ENCODE assay signal across 8 mouse cellular contexts in the genomic region with DNA sequence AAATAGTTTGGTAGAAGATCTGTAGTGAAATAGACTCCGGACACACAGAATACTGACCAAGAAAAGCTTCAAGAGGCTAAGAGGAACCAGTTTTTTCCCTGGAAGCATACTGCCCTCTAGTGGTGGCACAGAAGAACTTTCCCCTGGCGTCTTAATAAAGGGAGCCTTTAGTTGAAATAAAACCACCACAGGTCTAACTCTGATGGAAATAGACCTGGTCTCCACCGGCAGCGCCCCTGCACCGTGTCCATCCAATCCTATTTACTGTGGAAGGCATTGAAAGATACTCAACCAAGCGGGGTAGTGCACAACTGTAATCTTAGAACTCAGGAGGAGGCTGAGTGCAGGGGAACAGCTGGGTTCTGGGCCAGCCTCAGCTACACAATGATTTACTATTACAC. TPM values are rescaled to one million over a fixed set of nuclear protein-coding genes. Genes with fewer than 3 reads are reported as not detected.
A peak's percentile ranks its signal among the peaks of the same experiment; 100 is the strongest.
DNase-seq lines count a peak whose midpoint lies in the region; ATAC-seq and TF ChIP-seq lines count a peak whose summit lies in the region.

No protein-coding gene starts in this region.

- H3K9ac ChIP-seq in midbrain, embryonic 15.5 days, result no peak overlapping the region

- H3K9me3 ChIP-seq in heart, embryonic 10.5 days, result no peaks in the 10 kb centered on the region
- no peaks in the 10 kb centered on the region for H3K9me3 ChIP-seq in hindbrain, embryonic 10.5 days
- H3K9me3 ChIP-seq in midbrain, embryonic 15.5 days, result no peaks in the 10 kb centered on the region

- no peak overlapping the region for H3K27ac ChIP-seq in heart, embryonic 10.5 days
- no peak overlapping the region for H3K27ac ChIP-seq in cortical plate, adult 2 months (ENCODE audit: insufficient read depth, low read length)
- H3K27ac ChIP-seq in hindbrain, embryonic 10.5 days, result no peak overlapping the region
- H3K27ac ChIP-seq in midbrain, embryonic 15.5 days, result no peak overlapping the region

- TF ChIP-seq CTCF in cortical plate, adult 2 months (IDR thresholded peaks at IDR 0.05; ENCODE audit: extremely low read depth, insufficient read depth, low read length), result peak; percentile 70

- ATAC-seq in midbrain, embryonic 15.5 days (replicated peaks), result peak; percentile 83

- H3K36me3 ChIP-seq in heart, embryonic 10.5 days, result no peaks in the 10 kb centered on the region
- no peaks in the 10 kb centered on the region for H3K36me3 ChIP-seq in hindbrain, embryonic 10.5 days
- no peaks in the 10 kb centered on the region for H3K36me3 ChIP-seq in midbrain, embryonic 15.5 days (replicated peaks)
- H3K36me3 ChIP-seq in splenic B cell, adult 2 months (ENCODE audit: control insufficient read depth, insufficient read depth, low read length, poor library complexity, severe bottlenecking), result no peaks in the 10 kb centered on the region

- TF ChIP-seq POLR2A in cortical plate, adult 2 months (IDR thresholded peaks at IDR 0.05; ENCODE audit: extremely low read depth, insufficient read depth, low read length), result no peak

- WGBS in heart, embryonic 10.5 days, result 20% methylated on average over 6 of the region's 6 CpGs
- 23% methylated on average over 6 of the region's 6 CpGs for WGBS in hindbrain, embryonic 10.5 days
- WGBS in midbrain, embryonic 15.5 days, result 15% methylated on average over 6 of the region's 6 CpGs

- intact Hi-C loops in left cerebral cortex, postnatal 4 days (cut with DNase I), result loop anchor here (2.0 to 10.0 kb wide), 2 partner anchors 103 to 521 kb away; no protein-coding TSS in a partner anchor

- no peak overlapping the region for H3K4me3 ChIP-seq in heart, embryonic 10.5 days
- no peak overlapping the region for H3K4me3 ChIP-seq in cortical plate, adult 2 months (ENCODE audit: insufficient read depth, low read length)
- no peak overlapping the region for H3K4me3 ChIP-seq in hindbrain, embryonic 10.5 days
- H3K4me3 ChIP-seq in midbrain, embryonic 15.5 days, result no peak overlapping the region

- no peak overlapping the region for H3K4me2 ChIP-seq in midbrain, embryonic 15.5 days

- no peaks in the 10 kb centered on the region for H3K27me3 ChIP-seq in heart, embryonic 10.5 days (ENCODE audit: insufficient read depth, poor library complexity, severe bottlenecking)
- no peaks in the 10 kb centered on the region for H3K27me3 ChIP-seq in hindbrain, embryonic 10.5 days (ENCODE audit: insufficient read depth, poor library complexity, severe bottlenecking)
- H3K27me3 ChIP-seq in midbrain, embryonic 15.5 days (replicated peaks), result no peaks in the 10 kb centered on the region
- H3K27me3 ChIP-seq in splenic B cell, adult 2 months (ENCODE audit: control insufficient read depth, insufficient read depth, low read length, poor library complexity, severe bottlenecking), result no peaks in the 10 kb centered on the region; the same call in 1 of the 2 replicates

- H3K4me1 ChIP-seq in heart, embryonic 10.5 days, result no peaks in the 10 kb centered on the region
- no peaks in the 10 kb centered on the region for H3K4me1 ChIP-seq in cortical plate, adult 2 months (ENCODE audit: control insufficient read depth, insufficient read depth, low read length)
- no peaks in the 10 kb centered on the region for H3K4me1 ChIP-seq in hindbrain, embryonic 10.5 days (replicated peaks)
- H3K4me1 ChIP-seq in midbrain, embryonic 15.5 days, result no peaks in the 10 kb centered on the region

- DNase-seq in heart, adult 8-10 months (ENCODE audit: low spot score), result peak; percentile 58
- no peak for DNase-seq in heart, embryonic 10.5 days (ENCODE audit: low spot score)
- DNase-seq in R1 (ENCODE audit: low read depth, low spot score), result peak; percentile 67
- DNase-seq in hindbrain, embryonic 10.5 days (ENCODE audit: low spot score), result peak; percentile 15
- DNase-seq in left cerebral cortex, postnatal 4 days, result peak; percentile 15
- DNase-seq in splenic B cell, adult 2 months (ENCODE audit: low read depth, low spot score), result peak; percentile 84

RNA-seq across cellular contexts. Expression of gene Clec12b, which starts 19.7 kb away (rescaled TPM):
- under 1 TPM in 1 of 4 experiments, not detected in 3; 0.25 TPM for total RNA-seq in heart, adult 8-10 months (2022)
- 0.25 and 0.67 TPM in 2 replicates for polyA plus RNA-seq in heart, embryonic 10.5 days (2016; fragmentation: Nextera tagmentation; extraction: Ambion mirVana)
- polyA plus RNA-seq in cortical plate, adult 2 months (2012; rRNA removed), result 0.06 and 0.19 TPM in 2 replicates
- not detected in 2 replicates for polyA plus RNA-seq in hindbrain, embryonic 10.5 days (2016; fragmentation: Nextera tagmentation; extraction: Ambion mirVana)
- not detected for total RNA-seq in left cerebral cortex, postnatal 4 days (2021)
- polyA plus RNA-seq in midbrain, embryonic 15.5 days (2015; fragmentation: Nextera tagmentation; extraction: Ambion mirVana), result 0.14 and 0.37 TPM in 2 replicates

RNA-seq across cellular contexts. Expression of gene Clec12a, which starts 23.5 kb away (rescaled TPM):
- 1 to 10 TPM in 1 of 4 experiments, under 1 TPM in 3; 0.43 to 1.2 (median 0.70) TPM for total RNA-seq in heart, adult 8-10 months (2022)
- polyA plus RNA-seq in heart, embryonic 10.5 days (2016; fragmentation: Nextera tagmentation; extraction: Ambion mirVana), result 0.05 TPM in 1 of 2 replicates, not detected in the other
- 0.23 and 0.63 TPM in 2 replicates for polyA plus RNA-seq in cortical plate, adult 2 months (2012; rRNA removed)
- 0.13 and 0.29 TPM in 2 replicates for polyA plus RNA-seq in hindbrain, embryonic 10.5 days (2016; fragmentation: Nextera tagmentation; extraction: Ambion mirVana)
- under 1 TPM in 1 of 2 experiments, not detected in 1; 0.28 TPM for total RNA-seq in left cerebral cortex, postnatal 4 days (2021)
- polyA plus RNA-seq in midbrain, embryonic 15.5 days (2015; fragmentation: Nextera tagmentation; extraction: Ambion mirVana), result 0.17 and 0.38 TPM in 2 replicates

RNA-seq across cellular contexts. Expression of gene Clec1b, which starts 31.1 kb away (rescaled TPM):
- total RNA-seq in heart, adult 8-10 months (2022), result 1 to 10 TPM; 1.3 to 2.3 (median 1.6) TPM
- 4.8 and 12.8 TPM in 2 replicates for polyA plus RNA-seq in heart, embryonic 10.5 days (2016; fragmentation: Nextera tagmentation; extraction: Ambion mirVana)
- 0.10 TPM in 1 of 2 replicates, not detected in the other for polyA plus RNA-seq in cortical plate, adult 2 months (2012; rRNA removed)
- polyA plus RNA-seq in hindbrain, embryonic 10.5 days (2016; fragmentation: Nextera tagmentation; extraction: Ambion mirVana), result 13.3 and 18.0 TPM in 2 replicates
- total RNA-seq in left cerebral cortex, postnatal 4 days (2021), result under 1 TPM in 1 of 2 experiments, not detected in 1; 0.68 TPM
- polyA plus RNA-seq in midbrain, embryonic 15.5 days (2015; fragmentation: Nextera tagmentation; extraction: Ambion mirVana), result 0.97 and 1.6 TPM in 2 replicates

RNA-seq across cellular contexts. Expression of gene 4922502D21Rik, which starts 34.4 kb away (rescaled TPM):
- total RNA-seq in heart, adult 8-10 months (2022), result not detected
- not detected in 2 replicates for polyA plus RNA-seq in heart, embryonic 10.5 days (2016; fragmentation: Nextera tagmentation; extraction: Ambion mirVana)
- not detected in 2 replicates for polyA plus RNA-seq in cortical plate, adult 2 months (2012; rRNA removed)
- not detected in 2 replicates for polyA plus RNA-seq in hindbrain, embryonic 10.5 days (2016; fragmentation: Nextera tagmentation; extraction: Ambion mirVana)
- total RNA-seq in left cerebral cortex, postnatal 4 days (2021), result not detected
- polyA plus RNA-seq in midbrain, embryonic 15.5 days (2015; fragmentation: Nextera tagmentation; extraction: Ambion mirVana), result not detected in 2 replicates

RNA-seq across cellular contexts. Expression of gene Clec9a, which starts 42.7 kb away (rescaled TPM):
- under 1 TPM in 2 of 4 experiments, not detected in 2; 0.47 to 0.60 TPM for total RNA-seq in heart, adult 8-10 months (2022)
- 0.14 and 0.17 TPM in 2 replicates for polyA plus RNA-seq in heart, embryonic 10.5 days (2016; fragmentation: Nextera tagmentation; extraction: Ambion mirVana)
- not detected in 2 replicates for polyA plus RNA-seq in cortical plate, adult 2 months (2012; rRNA removed)
- polyA plus RNA-seq in hindbrain, embryonic 10.5 days (2016; fragmentation: Nextera tagmentation; extraction: Ambion mirVana), result 0.24 and 0.35 TPM in 2 replicates
- not detected for total RNA-seq in left cerebral cortex, postnatal 4 days (2021)
- polyA plus RNA-seq in midbrain, embryonic 15.5 days (2015; fragmentation: Nextera tagmentation; extraction: Ambion mirVana), result 0.19 and 0.35 TPM in 2 replicates
